Mouse (Mus musculus): ENCODE measurements at regions not wholly inside any gene's neighbourhood (a gene's known extent, or its start where the extent isn't known, plus 50 kb on each side); places are given as distances from the start of the nearest gene placed in this dataset.

DNA sequence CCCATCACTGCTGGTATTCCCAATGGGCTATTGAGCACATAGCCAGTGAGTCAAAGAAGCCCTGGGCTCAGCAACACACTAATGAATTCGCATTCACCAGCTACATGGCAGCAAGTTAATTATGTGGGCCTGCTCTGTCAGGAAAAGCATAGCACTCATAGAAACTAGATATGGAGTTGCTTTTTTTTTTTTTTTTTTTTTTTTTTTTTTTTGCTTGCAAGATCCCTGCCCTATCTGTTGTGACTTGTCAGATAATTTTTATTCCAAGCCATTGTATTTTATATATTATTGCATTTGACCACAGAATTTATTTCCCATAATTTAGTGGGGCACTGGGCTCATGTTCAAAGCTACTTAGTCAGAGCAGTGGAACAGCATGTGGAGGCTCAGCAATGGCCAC is 131.2 kb upstream of the Fbxo11 start:
- no peak for TF ChIP-seq CTCF (IDR thresholded peaks at IDR 0.05; ENCODE audit: low read depth)
- no peak for TF ChIP-seq EP300 (optimal IDR thresholded peaks at IDR 0.05)

All from stomach, postnatal 0 days (tissue).